Mouse (Mus musculus): ENCODE results near the gene Cbx5. TPM values are rescaled to one million over a fixed set of nuclear protein-coding genes. Genes with fewer than 3 reads are reported as not detected.

Cbx5 gene
- total RNA-seq, 1 experiment: 226 TPM

DNA sequence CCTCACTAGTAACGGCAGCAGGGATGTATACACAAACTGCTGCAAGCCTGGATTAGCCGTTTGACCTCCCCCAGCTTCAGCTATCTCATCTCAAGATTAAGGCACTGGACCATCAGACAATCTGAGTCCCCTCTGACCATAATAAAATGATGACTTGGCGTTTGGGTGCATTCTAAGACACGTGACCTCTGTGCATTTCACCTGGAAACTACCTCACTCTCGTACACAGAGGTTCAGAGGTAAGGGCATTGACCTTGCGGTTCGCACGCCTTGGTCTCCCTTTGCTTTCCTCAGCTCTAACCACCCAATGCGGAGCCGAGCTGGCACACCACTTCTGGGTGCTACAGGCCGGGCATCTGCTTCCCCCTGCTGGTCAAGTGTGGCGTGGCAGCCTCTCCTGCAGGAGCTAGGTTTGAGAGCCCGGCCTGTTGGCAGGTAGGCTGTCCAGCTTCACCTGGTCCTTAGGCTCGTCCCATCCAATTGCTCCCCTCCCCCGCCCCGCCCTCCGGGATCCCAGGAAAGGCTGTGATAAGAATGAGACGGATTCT, 62.7 kb downstream of the Cbx5 start:
- TF ChIP-seq MAFK (IDR thresholded peaks at IDR 0.05; ENCODE audit: insufficient read depth, low read depth, low read length) (peak; percentile 68), ZC3H11A (IDR thresholded peaks at IDR 0.05; ENCODE audit: borderline replicate concordance, low read depth, low read length) (peak; percentile 74; the same call in 1 of the 2 replicates), ZNF384 (IDR thresholded peaks at IDR 0.05; ENCODE audit: low read depth, low read length) (0 out of 2 replicates have a peak, but pooled peaks have one; percentile 12), CHD2 (IDR thresholded peaks at IDR 0.05; ENCODE audit: low read depth, low read length) (no peak), HCFC1 (IDR thresholded peaks at IDR 0.05; ENCODE audit: borderline replicate concordance, insufficient read depth, low read length) (no peak)
- Histone ChIP-seq H3K4me1 (ENCODE audit: control insufficient read depth in 2 of 2, insufficient read depth in 2 of 2, low read length in 2 of 2, poor library complexity in 1 of 2) (peaks cover 0 to 9% of the 10 kb centered on the region in 2 experiments; a peak in 1 of 4 replicates), H3K36me3 (ENCODE audit: control insufficient read depth, insufficient read depth, low read length, poor library complexity, severe bottlenecking) (no peaks in the 10 kb centered on the region), H3K9ac (ENCODE audit: insufficient read depth, low read depth, low read length, poor library complexity, severe bottlenecking) (no peak overlapping the region), H3K9me3 (ENCODE audit: control insufficient read depth, insufficient read depth, low read depth, low read length) (no peaks in the 10 kb centered on the region), H3K27ac (ENCODE audit: insufficient read depth, low read depth, low read length, poor library complexity, severe bottlenecking) (no peak overlapping the region), H3K4me3 (ENCODE audit: insufficient read depth in 1 of 2, low read depth in 1 of 2, low read length in 2 of 2, poor library complexity in 1 of 2, severe bottlenecking in 1 of 2) (no peak overlapping the region)
- in situ Hi-C loops (cut with MboI; ENCODE audit: low sequenced_read_pairs in 2 of 2, unreplicated experiment in 2 of 2): loop anchor here in 1 of 2 experiments (10.0 kb wide), 2 partner anchors 162 to 192 kb away; partner anchors contain the start of gene Hoxc4
- DNase-seq (ENCODE audit: low read depth, low spot score): peak; percentile 83

DNA sequence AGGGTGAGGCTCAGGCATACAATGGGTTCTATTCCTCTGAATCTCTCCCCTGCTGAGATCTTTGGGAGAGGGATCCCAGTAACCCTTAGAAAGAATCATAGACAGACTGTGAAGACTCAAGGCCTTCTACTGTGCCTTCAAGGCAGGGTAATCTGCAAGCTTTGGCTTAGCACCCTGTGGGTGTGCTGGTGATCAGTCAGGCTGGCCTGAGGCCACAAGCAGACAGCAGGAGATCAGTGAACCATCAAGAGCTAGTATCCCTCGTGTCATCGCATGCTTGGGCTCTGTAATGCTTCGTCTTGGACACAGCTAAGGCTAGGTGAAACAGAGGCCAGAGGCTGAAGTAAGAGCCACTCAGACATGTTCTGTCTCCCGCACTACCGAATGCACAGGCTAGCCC, 66.4 kb downstream of the Cbx5 start:
- DNase-seq (ENCODE audit: low read depth, low spot score): no peak
- Histone ChIP-seq H3K36me3 (ENCODE audit: control insufficient read depth, insufficient read depth, low read length, poor library complexity, severe bottlenecking) (no peaks in the 10 kb centered on the region), H3K9ac (ENCODE audit: insufficient read depth, low read depth, low read length, poor library complexity, severe bottlenecking) (no peak overlapping the region), H3K4me1 (ENCODE audit: control insufficient read depth in 2 of 2, insufficient read depth in 2 of 2, low read length in 2 of 2, poor library complexity in 1 of 2) (peaks cover 3 to 31% of the 10 kb centered on the region in 2 experiments; a peak in 3 of 4 replicates), H3K27ac (ENCODE audit: insufficient read depth, low read depth, low read length, poor library complexity, severe bottlenecking) (no peak overlapping the region), H3K4me3 (ENCODE audit: insufficient read depth in 1 of 2, low read depth in 1 of 2, low read length in 2 of 2, poor library complexity in 1 of 2, severe bottlenecking in 1 of 2) (no peak overlapping the region), H3K9me3 (ENCODE audit: control insufficient read depth, insufficient read depth, low read depth, low read length) (no peaks in the 10 kb centered on the region)
- in situ Hi-C loops (cut with MboI; ENCODE audit: low sequenced_read_pairs in 2 of 2, unreplicated experiment in 2 of 2): loop anchor here (5.0 to 10.0 kb wide), 3 partner anchors 158 to 188 kb away; partner anchors contain the start of gene Hoxc4 (in 1 of the 2)
- TF ChIP-seq MAFK (IDR thresholded peaks at IDR 0.05; ENCODE audit: insufficient read depth, low read depth, low read length) (no peak), CHD2 (IDR thresholded peaks at IDR 0.05; ENCODE audit: low read depth, low read length) (no peak), ZNF384 (IDR thresholded peaks at IDR 0.05; ENCODE audit: low read depth, low read length) (no peak), HCFC1 (IDR thresholded peaks at IDR 0.05; ENCODE audit: borderline replicate concordance, insufficient read depth, low read length) (no peak), ZC3H11A (IDR thresholded peaks at IDR 0.05; ENCODE audit: borderline replicate concordance, low read depth, low read length) (no peak)

DNA sequence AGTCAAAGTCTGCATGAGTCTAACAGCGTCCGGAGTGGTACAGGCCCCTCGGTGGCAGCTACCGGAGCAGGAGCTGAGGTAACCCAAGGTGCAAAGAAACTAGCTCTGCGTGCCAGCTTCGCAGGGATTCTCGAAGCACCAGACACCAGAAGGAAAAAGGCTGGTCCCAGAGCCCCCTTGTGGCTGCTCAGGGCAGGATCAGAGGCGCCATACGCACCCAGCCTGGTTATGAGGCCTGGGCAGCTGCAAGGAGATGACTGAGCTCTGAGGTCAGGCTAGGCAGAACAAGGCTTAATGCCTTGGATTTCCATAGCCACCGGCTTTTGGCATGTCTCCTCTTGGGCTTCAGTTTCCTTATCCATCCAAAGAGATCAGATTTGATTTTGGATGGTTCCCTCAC, 67.1 kb downstream of the Cbx5 start:
- in situ Hi-C loops (cut with MboI; ENCODE audit: low sequenced_read_pairs in 2 of 2, unreplicated experiment in 2 of 2): loop anchor here (5.0 to 10.0 kb wide), 3 partner anchors 158 to 188 kb away; partner anchors contain the start of gene Hoxc4 (in 1 of the 2)
- H3K27ac ChIP-seq (ENCODE audit: insufficient read depth, low read depth, low read length, poor library complexity, severe bottlenecking): no peak overlapping the region
- no peaks in the 10 kb centered on the region for H3K36me3 ChIP-seq (ENCODE audit: control insufficient read depth, insufficient read depth, low read length, poor library complexity, severe bottlenecking)
- TF ChIP-seq ZC3H11A (IDR thresholded peaks at IDR 0.05; ENCODE audit: borderline replicate concordance, low read depth, low read length) (peak; percentile 24; the same call in 1 of the 2 replicates), HCFC1 (IDR thresholded peaks at IDR 0.05; ENCODE audit: borderline replicate concordance, insufficient read depth, low read length) (no peak)
- no peak overlapping the region for H3K9ac ChIP-seq (ENCODE audit: insufficient read depth, low read depth, low read length, poor library complexity, severe bottlenecking)
- H3K4me1 ChIP-seq (ENCODE audit: control insufficient read depth in 2 of 2, insufficient read depth in 2 of 2, low read length in 2 of 2, poor library complexity in 1 of 2): peaks cover 3 to 31% of the 10 kb centered on the region in 2 experiments; a peak in 3 of 4 replicates
- DNase-seq (ENCODE audit: low read depth, low spot score): no peak
- H3K4me3 ChIP-seq (ENCODE audit: insufficient read depth in 1 of 2, low read depth in 1 of 2, low read length in 2 of 2, poor library complexity in 1 of 2, severe bottlenecking in 1 of 2): no peak overlapping the region
- H3K9me3 ChIP-seq (ENCODE audit: control insufficient read depth, insufficient read depth, low read depth, low read length): no peaks in the 10 kb centered on the region

DNA sequence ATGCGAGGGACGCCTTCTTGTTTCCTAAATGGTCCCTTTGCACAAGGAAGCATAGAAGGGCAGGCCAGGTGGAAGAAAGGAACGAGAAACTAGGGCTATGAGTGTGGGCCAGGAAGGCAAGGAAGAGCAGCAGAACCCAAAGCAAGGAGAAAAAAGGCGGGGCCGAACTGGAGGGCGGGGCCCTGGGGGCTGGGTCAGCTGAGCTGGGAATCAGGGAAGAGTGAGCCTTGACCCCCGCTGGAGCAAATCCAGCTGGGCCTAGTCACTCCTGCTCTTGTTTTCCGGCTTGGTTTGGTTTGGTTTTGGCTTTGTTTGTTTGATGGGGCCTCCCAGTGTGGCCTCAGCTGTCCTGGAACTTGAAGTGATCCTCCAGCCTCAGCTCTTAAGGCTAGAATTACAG, 68.3 kb downstream of the Cbx5 start:
- Histone ChIP-seq H3K27ac (ENCODE audit: insufficient read depth, low read depth, low read length, poor library complexity, severe bottlenecking) (no peak overlapping the region), H3K9me3 (ENCODE audit: control insufficient read depth, insufficient read depth, low read depth, low read length) (no peaks in the 10 kb centered on the region), H3K9ac (ENCODE audit: insufficient read depth, low read depth, low read length, poor library complexity, severe bottlenecking) (no peak overlapping the region), H3K4me3 (ENCODE audit: insufficient read depth in 1 of 2, low read depth in 1 of 2, low read length in 2 of 2, poor library complexity in 1 of 2, severe bottlenecking in 1 of 2) (no peak overlapping the region), H3K4me1 (ENCODE audit: control insufficient read depth in 2 of 2, insufficient read depth in 2 of 2, low read length in 2 of 2, poor library complexity in 1 of 2) (peaks cover 3 to 27% of the 10 kb centered on the region in 2 experiments; a peak in 3 of 4 replicates), H3K36me3 (ENCODE audit: control insufficient read depth, insufficient read depth, low read length, poor library complexity, severe bottlenecking) (no peaks in the 10 kb centered on the region)
- in situ Hi-C loops (cut with MboI; ENCODE audit: low sequenced_read_pairs in 2 of 2, unreplicated experiment in 2 of 2): loop anchor here (5.0 to 10.0 kb wide), 3 partner anchors 156 to 186 kb away; partner anchors contain the start of gene Hoxc4 (in 1 of the 2)
- DNase-seq (ENCODE audit: low read depth, low spot score): no peak
- TF ChIP-seq ZC3H11A (IDR thresholded peaks at IDR 0.05; ENCODE audit: borderline replicate concordance, low read depth, low read length) (no peak), HCFC1 (IDR thresholded peaks at IDR 0.05; ENCODE audit: borderline replicate concordance, insufficient read depth, low read length) (no peak), MAFK (IDR thresholded peaks at IDR 0.05; ENCODE audit: insufficient read depth, low read depth, low read length) (no peak), CHD2 (IDR thresholded peaks at IDR 0.05; ENCODE audit: low read depth, low read length) (no peak), ZNF384 (IDR thresholded peaks at IDR 0.05; ENCODE audit: low read depth, low read length) (no peak)

Data from ES-E14 (cell line).